Mouse (Mus musculus) G1E (cell line): ENCODE results near the gene Ssh2.

Experiments used
- CTCF ChIP-seq: IDR thresholded peaks from 2 replicates; pipeline ENCODE4 v1.5.1; 2012; ENCODE audit warnings: low read depth, low read length, inconsistent platforms, mixed read lengths
- GATA2 ChIP-seq: IDR thresholded peaks from 2 replicates; pipeline ENCODE4 v1.6.1; 2012; ENCODE audit warnings: low read depth, low read length, inconsistent platforms, borderline replicate concordance
- TAL1 ChIP-seq: conservative IDR thresholded peaks from 2 replicates; pipeline ENCODE4 v1.6.1; 2012; ENCODE audit warnings: low read depth, low read length, inconsistent platforms, mixed read lengths

DNA sequence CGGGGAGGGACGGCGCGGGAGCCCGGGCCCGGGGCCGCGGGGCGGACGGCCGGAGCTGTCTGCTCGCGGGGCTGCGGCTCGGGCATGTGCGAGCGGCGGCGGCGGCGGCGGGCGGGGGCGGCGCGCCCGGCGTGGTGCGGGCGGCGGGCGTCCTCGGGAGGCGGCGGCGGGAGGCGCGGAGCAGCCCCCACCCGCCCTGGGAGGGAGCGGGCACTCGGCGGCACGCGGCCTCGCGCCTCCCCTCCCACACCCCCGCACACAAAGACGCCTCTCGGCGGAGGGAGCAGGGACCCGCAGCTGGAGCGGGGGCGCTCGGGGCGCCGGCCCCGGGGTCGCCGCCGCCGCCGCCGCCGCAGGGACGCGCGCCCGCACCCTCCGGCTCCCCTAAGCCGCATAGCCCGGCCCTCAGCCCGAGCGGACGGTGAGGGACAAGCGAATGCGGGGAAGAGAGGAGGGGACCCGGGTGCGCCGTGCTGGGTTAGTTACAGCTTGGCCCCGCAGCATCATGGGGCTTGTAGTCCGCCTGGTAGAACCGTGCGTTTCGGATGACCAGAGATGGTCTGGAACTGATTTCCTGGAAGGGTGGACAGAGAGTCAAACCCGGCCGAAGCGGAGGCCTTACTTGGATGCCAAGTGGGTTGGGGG lies 273.6 kb downstream of the Ssh2 start, which contains the start of gene Ankrd13b:
- TF ChIP-seq CTCF = no peak
- TF ChIP-seq GATA2 = no peak
- TF ChIP-seq TAL1 = no peak
